Mouse (Mus musculus) urinary bladder, adult 18-20 months (tissue): ENCODE results near the gene Shank3.

Experiments used
- DNase-seq, 2 experiments: peaks; one replicate each; pipeline ENCODE4 v3.0.0; 2022; ENCODE audit warnings: low spot score in 2 of 2, mixed read lengths in 2 of 2

Gene Shank3

DNA sequence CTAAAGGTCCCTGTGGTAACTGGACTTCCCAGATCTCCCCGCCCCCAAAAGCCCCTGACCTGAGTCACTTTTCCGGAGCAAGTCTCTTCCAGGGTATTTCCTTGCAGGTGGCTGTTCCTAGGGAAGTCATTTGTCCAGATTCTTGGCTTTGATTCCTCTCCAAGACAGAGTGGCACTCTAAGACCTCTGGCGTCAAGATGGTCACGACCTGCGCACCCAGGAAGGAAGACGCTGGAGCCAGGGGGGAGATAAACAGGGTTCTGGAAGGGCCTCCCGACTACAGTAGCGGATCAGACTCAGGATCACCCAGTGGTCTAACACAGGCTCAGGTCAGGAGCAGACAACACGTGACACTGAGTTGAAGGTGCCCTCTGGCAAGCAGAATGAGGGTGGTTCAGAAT, 22.3 kb upstream of the Shank3 start, which contains the start of gene Arsa:
Gene Arsa (minus strand): TSS at position 335 of the 401 bp plus-strand sequence.
- DNase-seq: no peak

DNA sequence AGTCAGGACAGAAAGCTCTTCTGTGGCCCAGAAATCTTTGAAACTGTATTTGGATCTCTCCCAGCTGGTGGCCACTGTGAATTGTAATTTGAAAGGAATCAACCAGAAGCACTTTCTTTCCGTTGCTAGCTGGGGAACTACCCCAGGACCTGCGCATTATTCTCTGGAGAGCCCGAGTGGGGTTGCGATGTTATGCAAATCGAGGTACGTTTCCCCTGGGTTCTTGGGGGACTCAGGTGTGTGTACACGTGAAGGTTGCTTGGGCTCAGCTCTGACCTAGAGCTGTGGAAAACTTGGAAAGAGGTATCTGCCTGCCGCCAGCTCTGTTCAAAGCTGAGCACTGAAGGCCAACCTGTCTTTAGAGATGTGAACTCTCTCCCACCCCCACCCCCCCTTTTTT, 21.6 kb upstream of the Shank3 start:
- DNase-seq: no peak

DNA sequence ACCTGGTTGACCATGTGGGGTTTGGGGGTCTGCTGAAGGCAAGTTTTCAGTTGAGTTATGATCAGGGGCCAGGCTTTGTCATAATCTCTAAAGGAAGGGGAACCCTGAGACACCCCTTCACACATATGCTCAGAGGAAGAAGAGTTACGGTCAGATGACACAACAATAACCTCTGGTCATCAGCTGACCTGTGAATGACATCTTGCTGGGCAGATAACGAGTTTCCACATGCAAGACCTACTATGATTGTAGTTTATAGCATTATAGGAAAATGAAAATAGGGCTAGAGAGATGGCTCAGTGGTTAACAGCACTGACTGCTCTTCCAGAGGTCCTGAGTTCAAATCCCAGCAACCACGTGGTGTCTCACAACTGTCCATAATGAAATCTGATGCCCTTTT, 20.8 kb upstream of the Shank3 start:
- DNase-seq: no peak

DNA sequence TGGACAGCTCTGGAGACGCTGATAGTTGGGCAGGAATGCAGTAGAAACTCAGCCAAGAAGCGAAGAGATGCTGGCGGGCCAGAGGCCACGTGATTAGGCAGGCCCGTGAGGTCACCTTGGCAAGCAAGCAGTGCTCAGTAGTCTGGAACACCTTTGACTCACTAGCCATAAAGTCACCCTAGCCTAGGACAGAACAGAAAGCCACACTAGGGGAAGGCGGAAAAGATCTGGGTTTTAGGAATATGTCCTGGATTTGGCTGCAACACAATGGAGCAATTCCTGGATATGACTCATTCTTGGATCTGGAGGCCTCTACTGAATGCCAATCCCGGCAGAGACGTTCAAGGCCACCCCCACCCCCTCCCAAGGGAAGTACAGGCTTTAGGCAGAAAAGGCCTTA, 18.8 kb upstream of the Shank3 start:
- peak in 1 of 2 experiments; percentile 41 for DNase-seq

DNA sequence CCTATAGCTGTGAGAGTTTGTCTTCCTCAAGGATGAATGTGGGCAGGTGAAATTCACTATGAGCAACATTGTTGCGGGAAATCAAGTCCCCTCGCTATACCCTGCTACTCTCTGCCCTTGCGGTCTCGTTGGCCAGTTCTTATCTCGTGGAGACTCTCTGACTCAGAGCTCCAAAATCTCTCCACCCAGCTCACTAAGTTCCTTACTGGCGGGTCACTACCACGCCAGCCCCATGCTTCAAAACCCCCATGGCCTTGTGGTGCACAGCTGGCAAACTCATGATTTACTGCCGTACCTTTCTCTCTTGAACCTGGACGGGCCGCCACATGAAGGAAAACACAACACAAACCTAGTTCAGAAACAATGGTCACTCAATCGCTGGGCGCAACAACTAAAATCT, 11.2 kb upstream of the Shank3 start:
- no peak for DNase-seq

DNA sequence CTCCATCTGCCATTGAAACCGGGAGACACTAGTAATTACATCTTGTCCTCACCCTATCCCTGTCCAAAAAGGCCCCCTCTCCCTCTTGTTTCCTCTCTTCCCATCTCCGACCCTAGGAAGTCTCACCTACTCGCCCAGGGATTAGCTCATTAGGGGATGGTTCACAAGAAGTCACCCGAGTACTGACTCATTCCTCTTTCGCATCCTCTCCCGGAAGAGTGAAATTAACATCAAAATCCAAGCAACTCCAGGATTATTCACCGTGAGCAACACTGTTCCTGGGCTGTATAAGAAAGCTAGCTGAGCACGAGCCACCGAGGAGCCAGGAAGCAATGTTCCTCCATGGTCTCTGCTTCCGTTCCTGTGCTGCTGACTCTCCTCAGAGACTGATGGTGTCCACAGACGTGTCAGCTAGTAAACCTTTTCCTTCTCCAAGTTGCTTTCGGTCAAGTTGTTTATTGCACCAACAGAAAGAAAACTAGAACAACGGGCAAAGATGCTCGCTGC, 10.8 kb upstream of the Shank3 start:
- no peak for DNase-seq

DNA sequence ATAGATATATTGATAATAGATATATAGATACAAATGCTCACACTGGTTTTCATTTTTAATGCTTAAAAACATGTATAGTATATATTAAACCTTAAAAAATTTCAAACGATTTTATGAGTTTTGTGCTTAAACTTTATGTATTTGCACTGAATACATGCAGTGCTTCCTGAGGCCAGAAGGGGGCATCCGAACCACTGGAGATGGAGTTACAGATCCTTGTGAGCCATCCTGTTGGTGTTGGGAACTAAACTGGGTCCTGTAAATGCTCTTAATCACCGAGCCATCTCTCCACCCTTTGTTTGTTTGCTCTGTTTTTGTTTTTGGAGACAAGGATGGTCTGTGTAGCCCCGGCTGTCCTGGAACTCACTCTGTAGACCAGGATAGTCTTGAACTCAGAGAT, 4.5 kb upstream of the Shank3 start:
- DNase-seq: no peak

DNA sequence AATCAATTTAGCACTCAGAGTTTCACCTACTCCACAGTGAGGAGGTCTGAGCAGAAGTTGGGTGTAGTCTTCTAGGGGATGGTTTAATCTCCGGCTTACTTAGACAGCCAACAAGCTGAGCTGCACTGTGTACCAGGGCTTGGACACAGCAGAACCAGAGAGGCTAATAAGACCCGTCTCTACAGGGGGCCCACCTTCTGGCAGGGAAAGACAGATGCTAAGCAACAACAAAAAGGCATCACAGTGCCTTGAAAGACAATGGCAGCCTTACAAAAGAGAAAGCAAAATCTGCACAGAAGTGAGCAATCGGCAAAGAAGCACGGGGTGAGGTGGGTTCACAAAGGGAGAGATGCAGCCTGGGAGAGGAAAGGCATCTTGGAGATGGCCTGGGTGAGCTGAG, 3.3 kb upstream of the Shank3 start:
- DNase-seq: no peak

DNA sequence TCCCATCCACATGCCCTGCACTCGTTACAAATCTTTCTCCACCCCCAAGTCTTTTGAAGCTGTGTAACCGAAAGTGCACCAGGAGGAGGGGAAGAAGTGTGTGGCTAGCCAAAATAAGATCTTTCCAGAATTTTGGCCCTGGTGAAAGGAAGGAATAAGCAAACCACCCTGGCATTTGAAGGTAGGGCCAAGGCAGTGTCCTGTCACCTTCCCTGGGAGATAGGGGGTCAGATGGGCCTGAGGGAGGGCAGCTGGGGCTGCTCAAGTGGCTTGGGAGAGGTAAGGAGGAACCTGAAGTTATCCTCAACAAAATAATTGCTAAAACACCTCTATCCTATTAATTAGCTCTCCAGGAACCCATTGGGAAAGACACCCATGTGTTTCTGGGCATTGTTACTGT, 2.6 kb upstream of the Shank3 start:
- no peak for DNase-seq

DNA sequence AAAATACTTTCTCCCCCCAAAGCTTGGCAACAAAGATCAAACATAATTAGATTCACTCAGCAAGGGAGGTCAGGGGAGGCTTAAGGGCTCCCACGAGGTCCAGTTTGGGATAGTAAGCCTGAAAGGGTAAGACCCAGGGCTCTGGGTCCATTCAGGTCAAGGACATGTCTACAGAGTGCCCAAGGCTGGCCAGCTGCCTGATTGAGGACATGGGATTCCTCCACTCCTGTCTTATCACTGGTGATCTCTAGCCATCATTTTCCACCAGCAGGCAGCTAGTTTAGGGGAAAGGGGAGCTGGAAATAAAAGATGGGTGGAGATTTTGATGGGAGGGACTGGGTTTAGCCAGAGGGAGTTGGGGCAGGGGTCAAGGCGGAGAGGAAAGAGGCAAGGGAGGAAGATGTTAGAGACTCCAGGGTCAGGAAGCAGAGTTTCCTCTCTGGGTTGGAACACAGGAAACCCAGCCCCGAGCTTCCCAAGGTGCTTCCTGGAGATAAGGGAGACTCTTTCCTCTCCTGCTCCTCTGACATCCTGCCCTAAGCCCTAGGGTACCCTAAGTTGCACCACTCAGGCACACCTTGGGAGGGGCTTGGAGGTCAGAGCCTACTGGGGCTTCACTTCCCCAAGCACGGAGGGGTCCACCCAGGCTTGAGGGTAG, 1.9 kb upstream of the Shank3 start:
- no peak for DNase-seq

DNA sequence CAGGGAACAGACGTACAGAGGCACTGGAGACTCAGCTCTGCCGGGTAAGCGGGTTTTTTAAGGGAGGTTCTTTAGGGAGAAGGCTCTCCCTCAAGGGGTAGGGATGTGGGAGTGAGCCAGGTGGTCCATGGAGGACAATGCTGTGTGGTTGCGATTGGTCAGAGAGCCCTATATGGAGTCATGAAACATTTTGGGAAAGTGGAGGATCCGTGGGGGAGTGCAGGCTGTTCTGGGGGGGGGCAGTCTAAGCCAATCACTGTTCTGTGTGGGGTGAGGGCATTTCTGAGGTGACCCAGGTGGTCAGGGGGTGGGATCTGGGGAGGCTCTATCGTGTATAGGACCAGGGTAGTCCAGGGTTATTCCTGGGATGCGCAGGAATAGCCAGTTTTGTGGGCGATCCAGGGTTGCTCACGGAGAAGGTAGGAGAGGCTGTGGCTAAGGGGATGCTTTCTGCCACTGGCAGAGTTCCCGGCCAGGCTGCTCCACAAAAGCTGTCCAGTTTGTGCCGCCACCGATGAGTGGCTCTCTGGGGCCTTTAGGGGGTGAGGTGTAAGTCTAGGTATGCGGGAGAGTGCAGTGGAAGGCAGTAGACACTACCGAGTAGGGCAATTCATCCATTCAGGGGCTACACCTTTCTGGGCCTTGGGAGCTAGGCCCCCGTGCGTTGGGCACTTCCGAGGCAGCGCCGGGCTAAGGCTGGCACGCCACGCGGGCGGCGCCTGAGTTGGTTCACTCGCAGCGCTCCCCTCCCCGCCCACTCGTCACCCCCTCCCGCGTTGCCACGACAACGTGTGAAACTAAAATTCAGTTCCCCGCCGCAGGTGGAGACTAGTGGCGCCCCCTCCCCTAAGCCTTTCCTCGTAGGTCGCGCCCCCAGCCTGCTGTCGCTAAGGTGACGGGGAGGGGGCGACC, 1.1 kb upstream of the Shank3 start:
- DNase-seq: no peak

DNA sequence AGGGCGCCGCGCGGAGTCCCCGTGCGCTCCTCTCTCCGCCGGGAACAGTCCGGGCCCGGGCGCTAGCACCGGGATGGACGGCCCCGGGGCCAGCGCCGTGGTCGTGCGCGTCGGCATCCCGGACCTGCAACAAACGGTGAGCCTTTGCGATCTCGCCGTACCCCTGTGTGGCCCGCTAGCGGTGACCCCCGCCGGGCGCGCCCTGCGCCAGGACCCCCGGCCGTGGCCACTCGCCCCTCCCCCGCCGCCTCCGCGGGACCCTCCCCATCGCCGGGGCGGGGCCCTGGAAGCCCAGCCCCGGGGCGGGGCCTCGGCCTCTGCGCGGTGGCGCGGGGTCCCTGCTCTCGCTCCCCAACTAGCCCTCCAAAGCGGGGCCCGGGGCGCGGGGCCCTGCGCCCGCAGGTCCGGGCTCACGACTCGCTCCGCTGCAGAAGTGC, 379 bp downstream of the Shank3 start:
- peak in 1 of 2 experiments; percentile 16 for DNase-seq

DNA sequence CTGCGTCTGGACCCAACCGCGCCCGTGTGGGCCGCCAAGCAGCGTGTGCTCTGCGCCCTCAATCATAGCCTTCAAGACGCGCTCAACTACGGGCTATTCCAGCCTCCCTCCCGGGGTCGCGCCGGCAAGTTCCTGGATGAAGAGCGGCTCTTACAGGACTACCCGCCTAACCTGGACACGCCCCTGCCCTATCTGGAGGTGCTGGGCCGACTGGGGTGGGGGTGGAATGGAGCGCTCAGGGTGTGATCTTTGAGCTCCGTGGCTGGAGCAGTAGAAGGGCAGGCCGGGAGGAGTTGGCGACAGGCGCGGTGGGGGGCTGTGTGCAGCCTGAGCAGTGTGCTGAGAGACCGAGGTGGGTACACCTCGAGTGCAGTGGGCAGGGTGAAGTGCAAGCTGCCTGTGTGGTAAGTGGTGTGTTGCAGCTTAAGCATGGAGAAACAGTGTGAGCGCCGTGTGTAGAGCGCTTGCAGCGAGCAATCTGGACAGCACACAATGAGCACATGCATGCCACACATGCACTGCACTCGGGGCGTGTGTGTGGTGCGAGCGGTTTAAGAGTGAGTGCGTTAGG, 883 bp downstream of the Shank3 start:
- no peak for DNase-seq

DNA sequence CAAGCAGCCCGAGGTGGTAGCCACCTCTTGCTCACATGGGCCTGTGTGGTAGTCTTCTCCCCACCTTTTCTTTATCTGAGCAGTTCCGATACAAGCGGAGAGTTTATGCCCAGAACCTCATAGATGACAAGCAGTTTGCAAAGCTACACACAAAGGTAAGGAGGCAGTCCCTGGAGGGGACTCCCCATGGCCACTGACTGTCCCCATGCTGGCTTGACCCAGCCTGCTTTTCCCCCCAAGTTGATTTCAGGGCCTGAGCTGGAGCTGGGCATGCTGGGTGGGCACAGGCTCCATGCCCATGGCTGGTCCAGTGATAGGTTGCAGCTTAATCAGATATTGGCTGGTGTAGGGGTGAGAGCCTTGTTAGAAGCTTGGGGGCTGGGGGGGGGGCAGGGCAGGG, 1.9 kb downstream of the Shank3 start:
- no peak for DNase-seq

DNA sequence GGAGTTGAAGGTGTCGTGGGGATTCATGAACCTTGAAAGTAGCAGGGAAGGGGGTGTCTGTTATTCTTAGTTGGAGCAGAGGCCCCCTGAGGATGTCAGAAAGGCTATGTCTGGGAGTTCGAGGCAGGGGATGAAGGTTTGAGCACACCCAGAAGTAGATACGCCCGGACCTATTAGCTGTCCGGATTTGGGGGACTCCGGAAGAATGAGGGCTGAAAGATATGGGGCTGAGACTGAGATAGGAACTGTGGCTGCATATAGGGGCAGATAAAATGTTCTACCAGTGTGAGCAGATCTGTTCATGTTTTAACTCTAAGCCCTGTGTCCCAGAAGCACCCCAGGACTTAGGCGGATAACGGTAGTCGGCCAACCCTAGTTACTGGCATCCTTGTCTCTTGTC, 5.4 kb downstream of the Shank3 start:
- no peak for DNase-seq

DNA sequence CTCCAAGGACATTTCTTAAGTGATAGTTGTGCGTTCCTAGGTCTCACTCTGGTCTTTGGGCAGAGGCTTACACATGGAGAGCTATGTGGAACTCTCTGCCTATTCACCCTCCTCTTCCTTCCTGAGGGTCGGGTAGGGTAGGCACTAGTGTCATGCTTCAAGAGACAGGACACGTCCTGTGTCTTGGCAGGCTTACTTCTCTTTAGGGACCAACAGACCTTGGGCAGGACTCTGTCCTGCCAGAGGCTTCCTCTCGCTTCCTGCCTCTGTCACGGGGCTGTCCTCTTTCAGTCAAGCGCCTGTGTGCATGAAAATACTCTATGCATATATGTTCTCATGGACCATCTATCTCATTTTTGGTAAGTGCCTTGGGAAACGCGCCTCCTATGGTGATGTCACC, 8.3 kb downstream of the Shank3 start:
- no peak for DNase-seq

DNA sequence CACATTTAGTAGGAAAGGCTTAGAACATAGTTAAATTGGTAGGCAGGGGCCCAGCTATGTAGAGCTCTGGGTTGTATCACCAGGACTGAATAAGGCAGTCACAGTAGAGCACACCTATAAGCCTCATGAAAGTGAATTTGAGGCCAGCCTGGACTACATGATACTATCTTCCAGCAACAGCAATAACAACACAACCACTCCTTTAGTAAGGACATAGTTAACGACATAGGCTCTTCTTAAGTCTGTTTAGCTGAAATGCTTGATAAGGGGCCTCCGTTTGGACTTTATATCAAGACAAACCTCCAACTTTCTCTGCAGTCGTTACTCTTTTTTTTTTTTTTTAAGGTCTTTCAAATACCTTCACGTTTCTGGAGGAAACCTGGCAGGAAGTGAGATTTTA, 13.3 kb downstream of the Shank3 start:
- no peak for DNase-seq

DNA sequence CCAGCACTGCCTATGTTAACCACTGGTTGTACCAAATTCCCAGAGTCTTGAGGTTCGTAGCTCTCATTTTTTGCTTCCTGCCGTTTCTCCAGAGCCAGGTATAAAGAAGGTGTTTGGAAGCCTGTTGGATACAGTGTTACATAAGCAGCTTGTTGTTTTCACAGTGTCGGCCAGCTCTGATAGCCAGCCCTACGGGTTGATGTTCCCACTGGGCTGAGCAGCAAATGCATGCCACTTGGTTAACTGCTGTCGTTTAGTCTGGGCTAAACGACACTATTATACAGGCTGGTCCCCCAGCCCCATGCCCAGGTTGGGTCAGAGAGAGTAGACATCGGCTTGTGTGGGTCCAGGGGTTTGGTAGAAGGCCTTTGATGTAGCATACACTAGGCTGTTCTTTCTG, 22.5 kb downstream of the Shank3 start:
- no peak for DNase-seq

DNA sequence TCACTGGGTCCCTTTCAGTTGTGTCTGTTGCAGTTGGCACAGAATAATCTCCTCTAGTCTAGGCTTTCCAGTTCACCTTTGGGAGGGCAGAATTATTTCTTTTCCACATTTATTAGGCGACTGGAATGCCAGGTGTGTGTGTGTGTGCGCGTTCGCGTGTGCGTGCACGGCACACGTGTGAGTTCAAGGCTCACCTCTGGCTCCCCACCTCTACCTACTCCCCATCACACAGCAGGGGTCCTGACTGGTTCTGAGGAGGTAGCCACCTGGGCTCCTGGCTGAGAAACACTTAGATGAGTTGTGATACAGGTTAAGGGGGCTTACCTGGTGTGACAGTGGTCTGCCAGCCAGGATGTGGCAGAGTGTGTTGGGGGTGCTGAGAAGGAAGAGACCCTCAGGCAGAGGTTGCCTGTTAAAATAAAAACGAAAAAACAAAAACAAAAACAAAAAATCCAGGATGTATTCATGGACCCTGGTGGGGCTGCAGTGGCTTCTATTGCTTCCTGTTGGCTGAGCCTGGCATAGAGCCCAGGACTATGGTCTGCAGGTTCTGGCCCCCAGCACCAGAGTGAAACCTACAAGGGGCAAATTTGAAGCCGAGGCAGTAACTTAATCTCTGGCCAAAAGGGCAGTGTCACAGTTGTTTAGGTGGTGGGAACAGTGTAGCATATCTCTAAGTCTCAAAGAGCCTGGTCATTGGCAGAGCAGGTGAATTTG, 23.3 kb downstream of the Shank3 start:
- DNase-seq: no peak

DNA sequence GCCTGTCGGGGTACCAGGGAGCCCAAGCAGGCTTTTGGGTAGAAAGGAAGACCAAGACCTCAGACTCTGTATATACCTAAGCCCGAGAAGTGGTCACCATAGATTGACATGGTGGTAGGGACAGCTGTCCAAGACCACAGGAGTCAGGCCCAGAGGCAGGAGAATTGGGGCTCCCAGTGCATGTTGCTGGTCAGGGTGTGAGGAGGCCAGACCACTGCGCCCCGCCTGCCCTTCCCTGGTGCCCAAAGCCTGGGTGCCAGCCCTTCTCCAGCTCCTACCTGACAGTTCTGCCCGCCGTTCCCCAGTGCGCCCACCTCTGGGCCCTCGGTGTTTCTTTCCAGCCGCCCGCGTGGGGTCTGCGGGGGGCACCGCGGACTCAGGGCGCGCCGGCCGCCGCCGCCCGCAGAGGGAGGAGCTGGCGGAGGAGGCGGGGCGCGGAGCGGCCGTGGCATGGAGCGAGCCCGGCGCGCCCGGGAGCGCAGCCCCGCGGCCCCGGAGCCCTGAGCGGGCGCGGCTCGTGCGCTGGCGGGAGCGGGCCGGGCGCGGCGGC, 23.9 kb downstream of the Shank3 start:
- DNase-seq: no peak

DNA sequence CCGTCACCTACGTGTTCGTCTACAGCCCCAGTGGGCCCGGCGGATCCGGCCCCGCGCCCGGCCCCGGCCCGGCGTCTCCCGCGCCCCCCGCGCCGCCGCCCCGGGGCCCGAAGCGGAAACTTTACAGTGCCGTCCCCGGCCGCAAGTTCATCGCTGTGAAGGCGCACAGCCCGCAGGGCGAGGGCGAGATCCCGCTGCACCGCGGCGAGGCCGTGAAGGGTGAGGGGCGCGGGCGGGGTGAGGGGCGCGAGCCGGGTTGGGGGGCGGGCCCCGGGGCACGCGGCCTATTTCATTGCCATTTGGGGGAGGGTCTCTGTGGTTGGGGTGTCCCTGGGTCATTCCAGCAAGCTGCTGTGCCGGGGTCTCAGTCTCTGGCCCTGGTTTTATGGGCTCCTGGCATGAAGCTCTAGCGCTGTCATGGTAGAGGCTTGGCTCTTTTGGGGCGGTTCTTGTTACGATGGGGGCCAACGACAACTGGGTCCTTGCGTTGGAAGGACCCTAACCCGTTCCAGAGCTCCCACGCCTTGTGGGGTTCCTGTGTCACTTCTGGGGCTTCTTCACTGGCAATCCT, 24.7 kb downstream of the Shank3 start:
- no peak for DNase-seq
